Mouse (Mus musculus): ENCODE results near the gene Olfr788.

The Olfr788 gene

DNA sequence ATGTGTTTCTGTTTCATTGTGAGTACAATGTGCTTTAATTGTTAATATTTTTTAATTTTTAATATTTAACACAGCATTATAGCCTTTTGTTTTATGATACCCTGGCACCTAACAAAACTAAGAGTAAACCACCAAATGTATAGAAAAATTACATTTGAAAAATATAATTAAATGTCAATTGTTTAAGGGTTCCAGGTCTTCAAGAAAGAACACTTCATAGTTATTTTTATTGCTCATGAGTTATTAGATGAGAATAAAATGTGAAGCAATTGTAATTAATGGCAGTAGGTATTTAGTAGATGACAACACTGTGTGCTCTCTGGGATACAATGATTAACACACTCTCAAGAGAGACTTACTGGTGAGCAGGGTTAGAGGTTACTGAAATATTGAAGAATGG lies at the start of gene Olfr788:
Gene Olfr788, plus strand, starts transcription at position 301 of the 400 bp plus-strand sequence.
- no peak for DNase-seq (ENCODE audit: low spot score in 2 of 2)

GRCm38 (mm10) chr10:129427006-129427405 lies 43.8 kb upstream of the Olfr788 start, which contains the start of gene Olfr786:
Gene Olfr786, plus strand, starts transcription at chr10:129427306.
- no peak for DNase-seq (ENCODE audit: low spot score in 2 of 2)

- no peak for DNase-seq (ENCODE audit: low spot score in 2 of 2)
Measured at GRCm38 (mm10) chr10:129461562-129461961, 9.2 kb upstream of the Olfr788 start, which contains the start of gene Olfr787. Gene Olfr787, plus strand, starts transcription at chr10:129461862.

- DNase-seq (ENCODE audit: low spot score in 2 of 2), result no peak
Measured at GRCm38 (mm10) chr10:129473256-129473655, 2.5 kb downstream of the Olfr788 start.

DNA sequence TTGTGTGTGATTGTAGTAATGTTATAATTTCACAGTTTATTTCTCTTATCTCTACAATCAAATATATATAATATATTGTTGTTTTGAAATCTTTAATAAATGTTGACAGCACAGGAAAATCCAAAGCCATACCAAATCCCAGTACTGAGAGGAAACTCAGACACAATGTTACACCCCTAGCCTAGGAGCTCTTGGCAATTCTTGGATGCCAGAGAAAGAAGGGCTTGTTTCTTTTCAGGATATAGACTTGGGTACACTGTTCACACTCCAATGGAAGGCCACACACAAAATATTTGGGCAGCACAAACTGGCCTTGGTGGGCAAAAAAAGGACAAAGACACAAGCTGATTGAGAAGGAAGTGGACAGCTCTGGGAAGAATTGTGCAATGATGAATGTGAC lies 2.9 kb downstream of the Olfr788 start:
- DNase-seq (ENCODE audit: low spot score in 2 of 2), result no peak

GRCm38 (mm10) chr10:129484452-129484851 lies 13.7 kb downstream of the Olfr788 start, which contains the start of gene Olfr789:
Gene Olfr789, plus strand, starts transcription at chr10:129484752.
- no peak for DNase-seq (ENCODE audit: low spot score in 2 of 2)

DNA sequence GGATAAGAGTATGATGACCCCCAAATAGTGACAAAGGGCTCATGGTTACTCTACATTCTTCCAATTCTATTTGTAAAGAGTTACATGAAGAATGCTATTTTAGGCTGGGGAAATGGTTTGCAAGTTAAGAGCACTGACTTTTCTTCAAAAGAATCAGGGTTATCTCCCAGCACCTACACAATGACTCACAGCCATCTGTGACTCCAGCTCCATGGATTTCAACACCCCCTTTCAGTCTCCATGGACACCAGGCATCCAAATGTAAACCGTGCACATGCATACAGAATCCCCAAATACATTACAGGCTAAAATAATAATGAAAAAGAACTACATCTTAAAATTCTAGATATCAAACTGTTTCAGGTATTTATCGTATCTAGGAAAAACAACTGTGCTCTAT lies 19.3 kb downstream of the Olfr788 start:
- DNase-seq (ENCODE audit: low spot score in 2 of 2), result peak; percentile 35 to 55

- no peak for DNase-seq (ENCODE audit: low spot score in 2 of 2)
Measured at GRCm38 (mm10) chr10:129498192-129498591, 27.4 kb downstream of the Olfr788 start, which contains the start of gene Olfr790. Gene Olfr790, plus strand, starts transcription at chr10:129498492.

GRCm38 (mm10) chr10:129521492-129521891 lies 50.7 kb downstream of the Olfr788 start, which contains the start of gene Olfr791:
Gene Olfr791, plus strand, starts transcription at chr10:129521792.
- no peak for DNase-seq (ENCODE audit: low spot score in 2 of 2)

Data from right cerebral cortex, adult 2 months (tissue).